Mouse (Mus musculus) stomach, postnatal 0 days (tissue): ENCODE data around the gene Sec31a. TPM values are rescaled to one million over a fixed set of nuclear protein-coding genes. Genes with fewer than 3 reads are reported as not detected.
"Not testable (repeated sequence)": the region's sequence is repeated elsewhere in the genome, so short reads cannot be mapped to it uniquely, and the experiment has no call there.

Source experiments
- ATAC-seq: fragments of 200-750 bp; cut with Nextera tagmentation; 2 replicates; pipeline ENCODE4 v1.8.0; 2017; ENCODE audit not compliant: low FRiP score, low TSS enrichment
- DNase-seq: peaks from one replicate; pipeline ENCODE4 v3.0.0-alpha.2; 2016; ENCODE audit warnings: low spot score
- H3K27ac ChIP-seq: fragments of 300-500 bp; sonication (generic); replicated peaks from 2 replicates; pipeline ENCODE4 v1.5.1; 2014; ENCODE audit warnings: mild to moderate bottlenecking, control low read depth
- H3K27me3 ChIP-seq: fragments of 300-500 bp; sonication (generic); 2 replicates; pipeline ENCODE4 v1.6.1; 2014; ENCODE audit warnings: low read length; ENCODE audit not compliant: control insufficient read depth, insufficient read depth
- H3K36me3 ChIP-seq: fragments of 300-500 bp; sonication (generic); 2 replicates; pipeline ENCODE4 v1.6.1; 2014; ENCODE audit warnings: low read length, mixed read lengths; ENCODE audit not compliant: control insufficient read depth, insufficient read depth
- H3K4me1 ChIP-seq: fragments of 300-500 bp; sonication (generic); replicated peaks from 2 replicates; pipeline ENCODE4 v1.6.1; 2014; ENCODE audit warnings: antibody characterized with exemption; ENCODE audit not compliant: control insufficient read depth, insufficient read depth
- H3K4me2 ChIP-seq: fragments of 300-500 bp; sonication (generic); replicated peaks from 2 replicates; pipeline ENCODE4 v1.6.1; 2014; ENCODE audit warnings: low read depth, mild to moderate bottlenecking, control low read depth, moderate library complexity
- H3K4me3 ChIP-seq: fragments of 300-500 bp; sonication (generic); 2 replicates; pipeline ENCODE4 v1.5.1; 2014; ENCODE audit warnings: low read depth, low read length, control low read depth
- H3K9ac ChIP-seq: fragments of 300-500 bp; sonication (generic); 2 replicates; pipeline ENCODE4 v1.6.1; 2014; ENCODE audit warnings: mild to moderate bottlenecking, low read length, control low read depth, mixed read lengths
- H3K9me3 ChIP-seq: fragments of 300-500 bp; sonication (generic); 2 replicates; pipeline ENCODE4 v1.6.1; 2016; ENCODE audit warnings: low read length; ENCODE audit not compliant: control insufficient read depth
- CTCF ChIP-seq: IDR thresholded peaks from 2 replicates; pipeline ENCODE4 v1.5.1; 2016; ENCODE audit warnings: antibody characterized with exemption, low read depth, mild to moderate bottlenecking, moderate library complexity
- EP300 ChIP-seq: optimal IDR thresholded peaks from 2 replicates; pipeline ENCODE3; 2016; ENCODE audit warnings: antibody characterized with exemption
- WGBS: fragments of 180-500 bp; shearing (Covaris S2); extraction: QIAGEN DNeasy Blood & Tissue Kit; methylation state at CpG from one replicate; pipeline ENCODE4 v1.1.7; 2014; 5-methylcytosine and 5-hydroxymethylcytosine counted together
- polyA plus RNA-seq: library from polyadenylated mRNA; unstranded; fragments of >200 nt; fragmentation: Nextera tagmentation; extraction: Ambion mirVana; gene quantifications from 2 replicates; pipeline ENCODE4 v1.2.1, GENCODE M21; 2015

Sec31a gene
- polyA plus RNA-seq, 1 experiment from 2014 or later: 102 TPM

- TF ChIP-seq CTCF (no peak), EP300 (no peak)
- Histone ChIP-seq H3K4me3 (peak overlapping the region; percentile 67), H3K27me3 (no peaks in the 10 kb centered on the region), H3K4me1 (peaks cover 13% of the 10 kb centered on the region), H3K36me3 (peaks cover 11% of the 10 kb centered on the region), H3K27ac (peak overlapping the region; percentile 67; the same call in 1 of the 2 replicates), H3K4me2 (peak overlapping the region; percentile 79), H3K9me3 (no peaks in the 10 kb centered on the region), H3K9ac (peak overlapping the region; percentile 60)
- DNase-seq (no peak), ATAC-seq (no peak)
- WGBS: 3% methylated on average over 5 of the region's 5 CpGs
Measured at GRCm38 (mm10) chr5:100428031-100428733, 12.1 kb upstream of the Sec31a start.

DNA sequence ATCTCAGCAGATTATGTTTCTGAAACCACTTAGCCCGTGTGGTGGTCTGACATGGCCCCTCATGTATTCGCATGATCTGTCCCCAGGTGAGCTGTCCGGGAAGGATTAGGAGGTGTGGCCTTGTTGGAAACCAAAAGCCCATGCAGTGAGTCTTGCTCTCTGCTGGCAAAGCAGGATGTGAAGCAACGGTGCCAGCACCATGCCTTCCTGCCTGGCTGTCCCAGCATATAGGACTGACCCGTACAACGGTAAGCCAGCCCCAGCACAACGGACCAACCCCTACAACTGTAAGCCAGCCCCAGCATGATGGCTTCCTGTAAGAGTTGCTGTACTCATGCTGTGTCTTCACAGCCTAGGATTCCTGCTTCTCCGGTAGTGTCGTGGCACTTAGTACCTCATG is 11.2 kb upstream of the Sec31a start:
- TF ChIP-seq EP300: no peak
- TF ChIP-seq CTCF: no peak
- WGBS: 34% methylated on average over 9 of the region's 9 CpGs

GRCm38 (mm10) chr5:100425823-100426222 is 9.8 kb upstream of the Sec31a start:
- H3K9ac ChIP-seq, DNase-seq, H3K9me3 ChIP-seq, H3K27me3 ChIP-seq, H3K4me3 ChIP-seq, H3K27ac ChIP-seq, H3K4me2 ChIP-seq, ATAC-seq: not testable (repeated sequence)
- Histone ChIP-seq H3K4me1 (peaks cover 13% of the 10 kb centered on the region), H3K36me3 (peaks cover 15% of the 10 kb centered on the region)
- WGBS: 73% methylated on average over 2 of the region's 2 CpGs

More for the DNA sequence above, 11.2 kb upstream of the Sec31a start:
- Histone ChIP-seq H3K9ac (peak overlapping the region; percentile 41), H3K4me3 (peak overlapping the region; percentile 67), H3K4me2 (peak overlapping the region; percentile 79), H3K27ac (no peak overlapping the region), H3K36me3 (peaks cover 11% of the 10 kb centered on the region), H3K27me3 (no peaks in the 10 kb centered on the region), H3K9me3 (no peaks in the 10 kb centered on the region), H3K4me1 (peaks cover 13% of the 10 kb centered on the region)
- no peak for ATAC-seq
- DNase-seq: no peak

DNA sequence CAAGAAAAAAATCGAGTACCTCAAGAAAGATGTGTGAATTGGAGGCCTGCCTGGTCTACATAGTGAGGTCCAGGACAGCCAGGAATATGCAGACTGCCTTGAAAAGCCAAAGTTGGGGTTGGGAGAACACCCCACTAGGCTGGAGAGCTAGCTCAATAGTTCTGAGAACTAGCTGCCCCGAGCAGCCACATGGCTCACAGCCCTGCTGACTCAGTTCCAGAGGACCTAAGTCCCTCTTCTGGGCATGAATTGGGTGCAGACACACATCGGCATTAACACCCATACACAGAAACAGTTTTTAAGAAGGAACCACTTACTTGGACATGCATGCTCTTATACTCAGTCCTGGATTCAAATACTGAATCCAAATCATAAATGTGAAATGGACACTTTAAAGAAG is 8.2 kb upstream of the Sec31a start:
- ATAC-seq (no peak), DNase-seq (no peak)
- Histone ChIP-seq H3K9me3 (no peaks in the 10 kb centered on the region), H3K4me2 (no peak overlapping the region), H3K36me3 (peaks cover 23% of the 10 kb centered on the region), H3K27ac (no peak overlapping the region), H3K4me3 (no peak overlapping the region), H3K9ac (no peak overlapping the region), H3K27me3 (no peaks in the 10 kb centered on the region), H3K4me1 (peaks cover 9% of the 10 kb centered on the region)
- TF ChIP-seq CTCF: no peak
- no peak for TF ChIP-seq EP300
- WGBS: 53% methylated on average over 3 of the region's 3 CpGs

DNA sequence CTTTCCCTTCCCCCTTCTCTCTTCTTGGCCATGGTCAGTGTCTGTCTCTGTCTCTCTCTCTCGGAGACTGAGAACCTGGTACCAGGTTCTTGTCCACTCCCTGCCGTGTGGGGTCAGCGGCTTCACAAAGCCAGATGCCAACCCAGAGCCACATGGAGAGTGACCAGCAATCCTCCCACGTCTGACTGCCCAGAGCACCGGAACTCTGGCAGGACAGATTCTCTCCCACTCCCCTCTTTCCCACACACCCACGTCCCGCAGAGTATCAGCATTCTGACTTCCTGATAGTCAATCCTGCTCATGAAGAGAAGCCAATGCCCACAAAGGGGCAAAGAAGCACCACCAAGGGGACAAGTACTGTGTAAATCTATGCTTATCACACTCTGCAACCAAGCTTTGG is 7.6 kb upstream of the Sec31a start:
- Histone ChIP-seq H3K4me2 (no peak overlapping the region), H3K4me1 (peaks cover 9% of the 10 kb centered on the region), H3K27me3 (no peaks in the 10 kb centered on the region), H3K9ac (0 out of 2 replicates have a peak overlapping the region, but pooled peaks have one; percentile 27), H3K9me3 (no peaks in the 10 kb centered on the region), H3K36me3 (peaks cover 25% of the 10 kb centered on the region), H3K4me3 (no peak overlapping the region), H3K27ac (no peak overlapping the region)
- DNase-seq (no peak), ATAC-seq (no peak)
- no peak for TF ChIP-seq CTCF
- no peak for TF ChIP-seq EP300
- WGBS: 66% methylated on average over 7 of the region's 7 CpGs

DNA sequence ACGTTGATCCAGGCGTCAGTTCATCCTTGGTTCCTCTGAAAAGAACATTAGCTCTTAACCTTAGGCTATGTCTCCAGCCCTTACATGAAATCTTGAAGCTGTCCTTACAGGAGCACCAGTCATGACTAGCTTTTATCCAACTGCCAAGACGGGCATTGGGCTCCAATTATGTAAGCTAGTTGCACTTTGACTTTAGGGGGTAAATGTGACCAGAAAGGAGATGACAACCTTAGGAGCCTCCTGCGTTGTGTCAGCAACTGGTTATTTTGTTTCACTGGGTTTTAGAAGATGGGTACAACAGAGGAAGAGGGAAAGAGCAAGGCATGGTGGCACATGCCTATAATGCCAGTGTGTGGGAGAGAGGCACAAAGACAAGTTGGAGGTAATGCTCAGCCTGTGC is 2.8 kb upstream of the Sec31a start:
- ATAC-seq (no peak), DNase-seq (no peak)
- peaks cover 17% of the 10 kb centered on the region for H3K36me3 ChIP-seq
- H3K9ac ChIP-seq: no peak overlapping the region
- peak overlapping the region; percentile 53 for H3K27ac ChIP-seq
- H3K27me3 ChIP-seq: no peaks in the 10 kb centered on the region
- TF ChIP-seq CTCF (no peak), EP300 (no peak)
- H3K9me3 ChIP-seq: no peaks in the 10 kb centered on the region
- no peak overlapping the region for H3K4me3 ChIP-seq
- no peak overlapping the region for H3K4me2 ChIP-seq
- no peaks in the 10 kb centered on the region; the same call in 1 of the 2 replicates for H3K4me1 ChIP-seq
- WGBS: 57% methylated on average over 4 of the region's 4 CpGs
